Mouse (Mus musculus) CD4-positive, CD25-positive, alpha-beta regulatory T cell, adult 9 weeks (primary cell): ENCODE data around the gene Gal3st2b. TPM values are rescaled to one million over a fixed set of nuclear protein-coding genes. Genes with fewer than 3 reads are reported as not detected.

Experiments used
- polyA plus RNA-seq: library from polyadenylated mRNA; unstranded; fragments of 100-300 nt; shearing (Covaris generic); gene quantifications from one replicate; pipeline ENCODE4 v1.2.1, GENCODE M21; 2017

The Gal3st2b gene
- polyA plus RNA-seq = not detected

GRCm38 (mm10) chr1:93918011-93918410 is at the start of gene Gal3st2b:
Gal3st2b (plus strand) TSS chr1:93918311.

GRCm38 (mm10) chr1:93990209-93990608 is 72.1 kb downstream of the Gal3st2b start, which contains the start of gene Gal3st2c:
Gal3st2c (plus strand) TSS chr1:93990509.

Other genes with a start within 250 kb of the Gal3st2b start
- not detected for gene Bok, start 232.7 kb upstream of the Gal3st2b start, polyA plus RNA-seq
- 103 TPM for gene Atg4b, start 166.8 kb upstream of the Gal3st2b start, polyA plus RNA-seq
- 14.9 TPM for gene Thap4, start 163.4 kb upstream of the Gal3st2b start, polyA plus RNA-seq
- 153 TPM for gene Dtymk, start 116.4 kb upstream of the Gal3st2b start, polyA plus RNA-seq
- 43.6 TPM for gene Ing5, start 114.3 kb upstream of the Gal3st2b start, polyA plus RNA-seq
- gene D2hgdh, start 93.4 kb upstream of the Gal3st2b start, polyA plus RNA-seq = 33.9 TPM
- gene Gal3st2, start 57.0 kb upstream of the Gal3st2b start, polyA plus RNA-seq = not detected
- 0.06 TPM for gene Gal3st2c, start 72.2 kb downstream of the Gal3st2b start, polyA plus RNA-seq
- not detected for gene Neu4, start 102.1 kb downstream of the Gal3st2b start, polyA plus RNA-seq
- 209 TPM for gene Pdcd1, start 134.2 kb downstream of the Gal3st2b start, polyA plus RNA-seq